Mouse (Mus musculus) CH12.LX (cell line): ENCODE results near the gene Grip1. TPM values are rescaled to one million over a fixed set of nuclear protein-coding genes. Genes with fewer than 3 reads are reported as not detected.

Source experiments
- DNase-seq: peaks from one replicate; pipeline ENCODE4 v3.0.0-alpha.2; 2013; ENCODE audit errors: extremely low read depth
- H3K27ac ChIP-seq: 2 replicates; pipeline ENCODE4 v1.5.1; 2012; ENCODE audit warnings: low read depth, mild to moderate bottlenecking, control low read depth, moderate library complexity; ENCODE audit not compliant: insufficient read depth
- H3K27me3 ChIP-seq: replicated peaks from 2 replicates; pipeline ENCODE3; 2012; ENCODE audit warnings: inconsistent platforms
- H3K36me3 ChIP-seq, 2 experiments: replicated peaks in 1 of 2; 2 replicates each; pipeline versions ENCODE3 to v1.6.1; 2012; ENCODE audit warnings: inconsistent platforms in 1 of 2, low read length in 1 of 2, mild to moderate bottlenecking in 1 of 2, mixed read lengths in 1 of 2, moderate library complexity in 1 of 2; ENCODE audit not compliant: control insufficient read depth in 1 of 2, insufficient read depth in 1 of 2
- H3K4me1 ChIP-seq, 2 experiments: 2 replicates each; pipeline ENCODE4 v1.6.1; 2012; ENCODE audit warnings: inconsistent platforms in 1 of 2, moderate library complexity in 1 of 2; ENCODE audit not compliant: insufficient read depth in 2 of 2, control insufficient read depth in 1 of 2
- H3K4me2 ChIP-seq: 2 replicates; pipeline ENCODE4 v1.6.1; 2012; ENCODE audit warnings: low read depth, mild to moderate bottlenecking, control low read depth; ENCODE audit not compliant: poor library complexity, insufficient read depth, severe bottlenecking
- H3K4me3 ChIP-seq, 3 experiments: fragments of 150-350 bp in 1 of 3; sonication (generic) in 1 of 3; replicated peaks in 1 of 3; 2 replicates each; pipeline versions ENCODE3 to v1.5.1; 2011 to 2012; ENCODE audit warnings: low read depth in 2 of 3, low read length in 2 of 3, mild to moderate bottlenecking in 2 of 3, moderate library complexity in 2 of 3, control low read depth in 1 of 3, improper control_type of control experiment in 1 of 3, inconsistent platforms in 1 of 3, mixed read lengths in 1 of 3; ENCODE audit not compliant: poor library complexity in 1 of 3
- H3K79me2 ChIP-seq: replicated peaks from 2 replicates; pipeline ENCODE4 v1.6.1; 2012; ENCODE audit warnings: mild to moderate bottlenecking, moderate library complexity; ENCODE audit not compliant: control insufficient read depth, poor library complexity, insufficient read depth, severe bottlenecking; ENCODE audit errors: extremely low read depth
- H3K9ac ChIP-seq: 2 replicates; pipeline ENCODE4 v1.6.1; 2012; ENCODE audit warnings: low read depth, mild to moderate bottlenecking, control low read depth, moderate library complexity; ENCODE audit not compliant: insufficient read depth
- H3K9me3 ChIP-seq: replicated peaks from 2 replicates; pipeline ENCODE3; 2012; ENCODE audit warnings: low read length, inconsistent platforms, mixed read lengths
- BHLHE40 ChIP-seq: IDR thresholded peaks from 2 replicates; pipeline ENCODE4 v1.6.1; 2011; ENCODE audit warnings: mild to moderate bottlenecking, low read depth, low read length, improper control_type of control experiment
- CHD1 ChIP-seq: IDR thresholded peaks from 2 replicates; pipeline ENCODE4 v1.6.1; 2012; ENCODE audit warnings: low read depth, low read length, improper control_type of control experiment, inconsistent platforms
- CHD2 ChIP-seq: IDR thresholded peaks from 2 replicates; pipeline ENCODE4 v1.6.1; 2011; ENCODE audit warnings: low read length, improper control_type of control experiment
- E2F4 ChIP-seq: IDR thresholded peaks from 2 replicates; pipeline ENCODE4 v1.6.1; 2011; ENCODE audit warnings: low read depth, low read length, improper control_type of control experiment; ENCODE audit not compliant: insufficient replicate concordance
- ELF1 ChIP-seq: IDR thresholded peaks from 2 replicates; pipeline ENCODE4 v1.6.1; 2014; ENCODE audit warnings: low read depth, mild to moderate bottlenecking, inconsistent platforms, low read length, improper control_type of control experiment
- EP300 ChIP-seq: IDR thresholded peaks from 2 replicates; pipeline ENCODE4 v1.6.1; 2011; ENCODE audit warnings: low read length, improper control_type of control experiment
- ETS1 ChIP-seq: conservative IDR thresholded peaks from 2 replicates; pipeline ENCODE4 v1.6.1; 2012; ENCODE audit warnings: low read depth, mild to moderate bottlenecking, inconsistent platforms, low read length, improper control_type of control experiment, moderate library complexity
- GABPA ChIP-seq: IDR thresholded peaks from 2 replicates; pipeline ENCODE4 v1.6.1; 2012; ENCODE audit warnings: low read depth, low read length, improper control_type of control experiment, inconsistent platforms; ENCODE audit not compliant: insufficient replicate concordance
- HCFC1 ChIP-seq: IDR thresholded peaks from 2 replicates; pipeline ENCODE4 v1.6.1; 2012; ENCODE audit warnings: low read depth, mild to moderate bottlenecking, inconsistent platforms, low read length, improper control_type of control experiment
- IRF4 ChIP-seq: IDR thresholded peaks from 2 replicates; pipeline ENCODE4 v1.6.1; 2014; ENCODE audit warnings: low read depth, mild to moderate bottlenecking, inconsistent platforms, low read length, improper control_type of control experiment
- JUN ChIP-seq: IDR thresholded peaks from 2 replicates; pipeline ENCODE4 v1.6.1; 2011; ENCODE audit warnings: low read depth, mild to moderate bottlenecking, low read length, improper control_type of control experiment, moderate library complexity; ENCODE audit not compliant: insufficient read depth
- MAFK ChIP-seq: IDR thresholded peaks from 2 replicates; pipeline ENCODE4 v1.6.1; 2011; ENCODE audit warnings: low read length, improper control_type of control experiment; ENCODE audit not compliant: insufficient replicate concordance
- MAX ChIP-seq: IDR thresholded peaks from 2 replicates; pipeline ENCODE4 v1.6.1; 2011; ENCODE audit warnings: low read length, improper control_type of control experiment
- MAZ ChIP-seq: IDR thresholded peaks from 2 replicates; pipeline ENCODE4 v1.6.1; 2012; ENCODE audit warnings: low read depth, mild to moderate bottlenecking, inconsistent platforms, low read length, improper control_type of control experiment, moderate library complexity
- MXI1 ChIP-seq: IDR thresholded peaks from 2 replicates; pipeline ENCODE4 v1.6.1; 2011; ENCODE audit warnings: mild to moderate bottlenecking, low read depth, low read length, improper control_type of control experiment
- MYC ChIP-seq: IDR thresholded peaks from 2 replicates; pipeline ENCODE4 v1.6.1; 2011; ENCODE audit warnings: low read depth, mild to moderate bottlenecking, improper control_type of control experiment, low read length
- NELFE ChIP-seq: IDR thresholded peaks from 2 replicates; pipeline ENCODE4 v1.6.1; 2011; ENCODE audit warnings: low read depth, low read length, improper control_type of control experiment
- NRF1 ChIP-seq: IDR thresholded peaks from 2 replicates; pipeline ENCODE4 v1.6.1; 2014; ENCODE audit warnings: low read depth, mild to moderate bottlenecking, inconsistent platforms, low read length, improper control_type of control experiment, moderate library complexity
- PAX5 ChIP-seq: IDR thresholded peaks from 2 replicates; pipeline ENCODE4 v1.6.1; 2012; ENCODE audit warnings: low read length, inconsistent platforms, mixed read lengths
- POLR2A ChIP-seq: IDR thresholded peaks from 2 replicates; pipeline ENCODE4 v1.6.1; 2011; ENCODE audit warnings: low read depth, mild to moderate bottlenecking, improper control_type of control experiment, low read length
- RAD21 ChIP-seq: IDR thresholded peaks from 2 replicates; pipeline ENCODE4 v1.6.1; 2011; ENCODE audit warnings: low read depth, mild to moderate bottlenecking, low read length, improper control_type of control experiment, moderate library complexity
- RCOR1 ChIP-seq: conservative IDR thresholded peaks from 2 replicates; pipeline ENCODE4 v1.6.1; 2012; ENCODE audit warnings: low read depth, mild to moderate bottlenecking, inconsistent platforms, low read length, improper control_type of control experiment
- SIN3A ChIP-seq: IDR thresholded peaks from 2 replicates; pipeline ENCODE4 v1.6.1; 2012; ENCODE audit warnings: low read length, improper control_type of control experiment, inconsistent platforms
- SMC3 ChIP-seq: IDR thresholded peaks from 2 replicates; pipeline ENCODE4 v1.6.1; 2011; ENCODE audit warnings: low read depth, low read length, improper control_type of control experiment
- TBP ChIP-seq: conservative IDR thresholded peaks from 2 replicates; pipeline ENCODE4 v1.6.1; 2011; ENCODE audit warnings: low read depth, low read length, improper control_type of control experiment
- TCF12 ChIP-seq: IDR thresholded peaks from 2 replicates; pipeline ENCODE4 v1.6.1; 2014; ENCODE audit warnings: low read depth, mild to moderate bottlenecking, inconsistent platforms, low read length, improper control_type of control experiment
- USF1 ChIP-seq: IDR thresholded peaks from 2 replicates; pipeline ENCODE4 v1.6.1; 2014; ENCODE audit warnings: low read depth, mild to moderate bottlenecking, inconsistent platforms, low read length, improper control_type of control experiment
- ZKSCAN1 ChIP-seq: IDR thresholded peaks from 2 replicates; pipeline ENCODE4 v1.6.1; 2012; ENCODE audit warnings: low read depth, inconsistent platforms, low read length, improper control_type of control experiment, borderline replicate concordance
- ZMIZ1 ChIP-seq: IDR thresholded peaks from 2 replicates; pipeline ENCODE4 v1.6.1; 2012; ENCODE audit warnings: low read depth, mild to moderate bottlenecking, inconsistent platforms, low read length, improper control_type of control experiment
- ZNF384 ChIP-seq: IDR thresholded peaks from 2 replicates; pipeline ENCODE4 v1.6.1; 2012; ENCODE audit warnings: low read depth, low read length, improper control_type of control experiment, inconsistent platforms
- dilution Hi-C: fragments of 300-500 bp; cut with MboI; formaldehyde crosslinking; loops from 2 replicates; pipeline ENCODE4 v1.14.3; 2020; ENCODE audit warnings: low sequenced_read_pairs; ENCODE audit not compliant: extremely low pct_unique_long_range_greater_than_20kb, extremely low pct_ligation_motif_present
- in situ Hi-C: fragments of 300-500 bp; cut with MboI; formaldehyde crosslinking; loops from 3 replicates; pipeline ENCODE4 v1.14.3; 2019; ENCODE audit warnings: low sequenced_read_pairs, low pct_ligation_motif_present, low pct_unique_long_range_greater_than_20kb, mixed read lengths
- polyA plus RNA-seq: library from polyadenylated mRNA; unstranded; fragments of >175 nt; gene quantifications from 2 replicates; pipeline ENCODE4 v1.2.1, GENCODE M21; 2012; ENCODE audit warnings: low read depth; ENCODE audit not compliant: insufficient read length
- total RNA-seq, 2 experiments: library from RNA; depleted of rRNA; stranded (reverse); fragments of 300-350 nt in 1 of 2; fragments of >200 nt in 1 of 2; gene quantifications; 2 replicates each; pipeline ENCODE4 v1.2.3; 2012 to 2014

The Grip1 gene
- total and polyA plus RNA-seq, 3 experiments: 0.09 to 0.33 (median 0.13) TPM

GRCm38 (mm10) chr10:120112507-120113396 lies 659.1 kb downstream of the Grip1 start, which contains the start of gene Helb:
TSS of gene Helb (minus strand) at chr10:120112987.
- Histone ChIP-seq H3K36me3 (peaks cover 6 to 29% of the 10 kb centered on the region in 2 experiments), H3K79me2 (no peaks in the 10 kb centered on the region), H3K9me3 (no peaks in the 10 kb centered on the region), H3K4me2 (peak within 1 kb of the TSS; percentile 60), H3K4me3 (peak within 1 kb of the TSS; percentile 71 to 83 (median 77)), H3K27ac (peak within 1 kb of the TSS; percentile 61; the same call in 1 of the 2 replicates), H3K27me3 (no peaks in the 10 kb centered on the region), H3K4me1 (peaks cover 0 to 7% of the 10 kb centered on the region in 2 experiments; a peak in 1 of 4 replicates), H3K9ac (peak within 1 kb of the TSS; percentile 54)
- peak; percentile 97 for DNase-seq
- dilution Hi-C loops (no loop called here), in situ Hi-C loops (loop anchor here (25.0 kb wide), 1 partner anchor 475 kb away; no protein-coding TSS in a partner anchor)
- no peak for TF ChIP-seq ZNF384
- TF ChIP-seq ZKSCAN1: no peak
- no peak for TF ChIP-seq EP300
- TF ChIP-seq USF1: no peak
- no peak for TF ChIP-seq GABPA
- TF ChIP-seq SIN3A: peak; percentile 61
- TF ChIP-seq IRF4: peak; percentile 70
- peak; percentile 23; the same call in 1 of the 2 replicates for TF ChIP-seq HCFC1
- no peak for TF ChIP-seq MAFK
- peak; percentile 33; the same call in 1 of the 2 replicates for TF ChIP-seq E2F4
- no peak for TF ChIP-seq RAD21
- no peak for TF ChIP-seq MAX
- TF ChIP-seq NELFE: peak; percentile 74; the same call in 1 of the 2 replicates
- peak; percentile 33; the same call in 1 of the 2 replicates for TF ChIP-seq NRF1
- no peak for TF ChIP-seq SMC3
- TF ChIP-seq MXI1: no peak
- no peak for TF ChIP-seq CHD1
- TF ChIP-seq MAZ: no peak
- no peak for TF ChIP-seq MYC
- TF ChIP-seq ZMIZ1: peak; percentile 89
- TF ChIP-seq RCOR1: no peak
- TF ChIP-seq CHD2: no peak
- TF ChIP-seq ETS1: no peak
- peak; percentile 89 for TF ChIP-seq TCF12
- TF ChIP-seq ELF1: peak; percentile 92
- peak; percentile 91 for TF ChIP-seq POLR2A
- peak; percentile 89 for TF ChIP-seq TBP
- no peak for TF ChIP-seq JUN
- peak; percentile 9; the same call in 1 of the 2 replicates for TF ChIP-seq BHLHE40
- no peak for TF ChIP-seq PAX5
